Mouse (Mus musculus): ENCODE results near the gene Brdt. TPM values are rescaled to one million over a fixed set of nuclear protein-coding genes. Genes with fewer than 3 reads are reported as not detected.

Gene Brdt
- polyA plus RNA-seq, 1 experiment: 10.7 TPM

GRCm38 (mm10) chr5:107434001-107434400 lies 103.0 kb downstream of the Brdt start:
- H3K27ac ChIP-seq (ENCODE audit: insufficient read depth, low read length): no peak overlapping the region
- H3K27me3 ChIP-seq (ENCODE audit: control insufficient read depth, insufficient read depth, low read length): no peaks in the 10 kb centered on the region
- no peak for TF ChIP-seq POLR2A (IDR thresholded peaks at IDR 0.05; ENCODE audit: borderline replicate concordance, insufficient read depth, low read length)
- TF ChIP-seq CTCF (IDR thresholded peaks at IDR 0.05; ENCODE audit: borderline replicate concordance, insufficient read depth, low read depth, low read length): no peak
- no peak for DNase-seq
- H3K4me3 ChIP-seq (replicated peaks; ENCODE audit: insufficient read depth, low read depth, low read length): no peak overlapping the region
- H3K4me1 ChIP-seq (ENCODE audit: control insufficient read depth, insufficient read depth, low read length): no peaks in the 10 kb centered on the region; the same call in 1 of the 2 replicates
- 63% methylated on average over 5 of the region's 5 CpGs for WGBS

GRCm38 (mm10) chr5:107436185-107436584 lies 105.2 kb downstream of the Brdt start:
- H3K4me1 ChIP-seq (ENCODE audit: control insufficient read depth, insufficient read depth, low read length): no peaks in the 10 kb centered on the region; the same call in 1 of the 2 replicates
- no peak overlapping the region for H3K4me3 ChIP-seq (replicated peaks; ENCODE audit: insufficient read depth, low read depth, low read length)
- 82% methylated on average over 6 of the region's 6 CpGs for WGBS
- TF ChIP-seq POLR2A (IDR thresholded peaks at IDR 0.05; ENCODE audit: borderline replicate concordance, insufficient read depth, low read length) (no peak), CTCF (IDR thresholded peaks at IDR 0.05; ENCODE audit: borderline replicate concordance, insufficient read depth, low read depth, low read length) (no peak)
- no peak overlapping the region for H3K27ac ChIP-seq (ENCODE audit: insufficient read depth, low read length)
- DNase-seq: no peak
- no peaks in the 10 kb centered on the region for H3K27me3 ChIP-seq (ENCODE audit: control insufficient read depth, insufficient read depth, low read length)

Other genes starting within 250 kb of the Brdt start
- 11.5 and 12.5 TPM in 2 replicates for gene Tgfbr3, start 41.5 kb upstream of the Brdt start, polyA plus RNA-seq (2012; rRNA removed)
- gene Ephx4, start 71.6 kb downstream of the Brdt start, polyA plus RNA-seq (2012; rRNA removed): 34.8 and 36.4 TPM in 2 replicates
- 0.05 and 0.06 TPM in 2 replicates for gene Lpcat2b, start 100.4 kb downstream of the Brdt start, polyA plus RNA-seq (2012; rRNA removed)
- gene Btbd8, start 106.8 kb downstream of the Brdt start, polyA plus RNA-seq (2012; rRNA removed): 32.9 and 33.6 TPM in 2 replicates
- gene Gm42669, start 176.5 kb downstream of the Brdt start, polyA plus RNA-seq (2012; rRNA removed): 0.23 and 0.46 TPM in 2 replicates
- 0.21 and 0.32 TPM in 2 replicates for gene 1700028K03Rik, start 203.6 kb downstream of the Brdt start, polyA plus RNA-seq (2012; rRNA removed)

All from cerebellum, adult 2 months (tissue).